Mouse (Mus musculus): ENCODE measurements around the gene Slx4ip.
A peak's percentile ranks its signal among the peaks of the same experiment; 100 is the strongest.

Slx4ip gene

GRCm38 (mm10) chr2:137099211-137099734, 208.3 kb downstream of the Slx4ip start:
- DNase-seq (ENCODE audit: low read depth, low spot score), result no peak

DNA sequence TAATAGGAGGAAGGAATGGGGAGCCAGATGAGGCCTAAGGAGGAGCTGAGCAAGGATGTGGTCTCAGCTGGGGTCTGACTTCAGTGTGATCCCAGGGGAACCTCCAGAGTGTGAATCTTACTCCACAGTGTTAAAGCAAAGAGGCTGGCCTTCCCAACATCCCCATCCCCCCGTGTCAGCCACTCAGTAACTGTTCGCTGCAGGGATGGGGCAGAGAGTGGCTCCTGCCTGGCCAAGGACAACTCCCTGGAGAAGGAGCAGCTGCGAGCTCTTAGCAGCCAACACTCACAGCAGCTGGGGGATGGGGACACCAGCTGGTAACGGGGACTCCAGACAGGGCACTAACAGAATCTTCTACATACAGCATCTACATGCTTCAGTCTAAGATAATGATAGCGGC, 210.1 kb downstream of the Slx4ip start:
- DNase-seq (ENCODE audit: low read depth, low spot score), result no peak

DNA sequence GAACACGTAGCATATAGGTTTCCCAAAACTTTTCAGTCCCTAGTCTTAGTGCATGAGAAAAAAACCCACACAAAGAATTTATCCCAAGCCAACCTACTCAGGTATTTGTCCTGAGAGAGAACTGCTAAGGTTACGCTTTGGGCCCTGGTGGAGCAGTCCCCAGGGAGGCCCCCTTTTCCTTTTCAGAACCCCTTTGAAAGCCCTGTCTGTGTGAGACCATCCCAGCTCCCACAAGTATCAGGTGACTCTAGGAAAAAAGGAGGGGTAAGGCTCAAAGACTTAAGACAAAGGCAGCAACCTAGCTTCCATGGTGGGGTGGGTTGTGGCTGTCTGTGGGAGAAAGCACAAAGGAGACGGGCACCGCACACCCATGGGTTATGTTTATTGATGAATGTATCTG, 216.2 kb downstream of the Slx4ip start:
- DNase-seq (ENCODE audit: low read depth, low spot score), result no peak

- DNase-seq (ENCODE audit: low read depth, low spot score), result no peak
These were observed 216.9 kb downstream of the Slx4ip start for GRCm38 (mm10) chr2:137107946-137108345.

DNA sequence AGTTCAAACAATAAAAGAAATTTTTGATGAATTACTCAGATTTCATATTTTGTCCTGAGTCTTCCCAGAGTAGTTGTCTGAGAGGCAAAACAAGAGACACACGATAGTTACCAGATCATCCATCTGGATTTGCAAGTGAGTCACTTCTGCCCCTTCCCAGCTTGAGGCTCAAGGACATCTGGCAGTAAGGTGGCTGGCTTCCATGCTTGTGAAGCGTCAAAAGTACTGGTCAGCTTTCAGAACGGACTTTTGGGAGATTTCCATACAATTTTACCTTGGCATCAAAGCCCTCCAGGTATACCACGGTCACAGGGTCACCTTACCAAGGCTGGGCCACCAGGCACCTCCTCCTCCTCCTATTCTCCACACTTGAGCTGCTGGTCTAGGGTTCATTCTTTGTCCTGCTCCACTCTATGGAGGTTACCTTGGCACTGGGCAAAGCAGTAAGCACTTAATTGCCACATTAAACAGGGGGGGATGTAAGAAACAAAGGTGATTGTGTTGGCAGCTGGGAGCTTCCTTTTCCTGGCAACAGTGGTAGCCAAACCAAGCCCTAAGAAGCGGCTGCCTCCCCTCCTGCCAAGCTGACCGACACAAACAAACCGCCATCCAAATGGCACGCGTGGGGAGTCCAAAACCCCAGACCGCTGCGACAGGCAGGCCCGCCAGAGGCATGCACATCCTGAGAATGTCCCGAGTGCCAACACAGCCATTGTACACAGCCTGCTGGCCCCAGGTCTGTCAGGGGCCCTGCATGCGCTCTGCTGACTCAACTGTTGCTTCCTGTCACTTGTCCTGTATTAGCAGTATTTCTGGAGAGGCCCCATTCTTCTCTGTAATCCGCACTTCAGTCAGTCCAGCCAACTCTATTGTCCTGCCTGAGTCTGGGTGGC, 218.5 kb downstream of the Slx4ip start:
- DNase-seq (ENCODE audit: low read depth, low spot score), result no peak

DNA sequence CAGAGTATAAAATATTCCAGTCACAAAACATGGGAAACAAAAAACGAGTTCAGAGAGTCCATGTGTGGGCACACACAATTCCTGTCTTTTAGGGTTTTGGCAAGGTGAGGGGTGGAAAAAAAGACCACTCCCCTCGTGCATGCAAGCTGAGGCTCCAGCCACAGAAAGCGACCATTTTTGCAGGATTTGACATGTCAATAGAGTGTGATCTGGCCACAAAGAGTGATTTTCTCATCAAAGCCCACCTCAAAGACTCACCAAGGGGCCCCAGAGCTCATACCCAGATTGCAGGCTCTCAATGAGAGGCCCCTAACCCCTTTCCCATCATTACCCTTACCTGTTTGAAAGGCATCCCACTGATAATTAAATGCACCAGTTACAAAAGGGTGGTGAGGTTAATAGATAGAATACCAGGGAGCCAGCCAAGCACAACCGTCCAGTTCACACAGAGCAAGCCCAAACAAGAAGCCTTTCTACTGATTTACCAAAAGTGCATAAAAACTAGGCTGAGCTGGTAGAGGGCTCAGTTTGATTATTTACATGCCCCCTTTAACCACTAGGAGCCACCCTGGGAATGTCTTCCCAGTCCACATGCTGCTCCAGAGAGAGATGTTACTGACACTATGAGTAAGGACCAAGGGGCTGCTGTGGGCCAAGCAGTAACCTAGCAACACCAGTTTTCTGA, 219.3 kb downstream of the Slx4ip start:
- no peak for DNase-seq (ENCODE audit: low read depth, low spot score)

DNA sequence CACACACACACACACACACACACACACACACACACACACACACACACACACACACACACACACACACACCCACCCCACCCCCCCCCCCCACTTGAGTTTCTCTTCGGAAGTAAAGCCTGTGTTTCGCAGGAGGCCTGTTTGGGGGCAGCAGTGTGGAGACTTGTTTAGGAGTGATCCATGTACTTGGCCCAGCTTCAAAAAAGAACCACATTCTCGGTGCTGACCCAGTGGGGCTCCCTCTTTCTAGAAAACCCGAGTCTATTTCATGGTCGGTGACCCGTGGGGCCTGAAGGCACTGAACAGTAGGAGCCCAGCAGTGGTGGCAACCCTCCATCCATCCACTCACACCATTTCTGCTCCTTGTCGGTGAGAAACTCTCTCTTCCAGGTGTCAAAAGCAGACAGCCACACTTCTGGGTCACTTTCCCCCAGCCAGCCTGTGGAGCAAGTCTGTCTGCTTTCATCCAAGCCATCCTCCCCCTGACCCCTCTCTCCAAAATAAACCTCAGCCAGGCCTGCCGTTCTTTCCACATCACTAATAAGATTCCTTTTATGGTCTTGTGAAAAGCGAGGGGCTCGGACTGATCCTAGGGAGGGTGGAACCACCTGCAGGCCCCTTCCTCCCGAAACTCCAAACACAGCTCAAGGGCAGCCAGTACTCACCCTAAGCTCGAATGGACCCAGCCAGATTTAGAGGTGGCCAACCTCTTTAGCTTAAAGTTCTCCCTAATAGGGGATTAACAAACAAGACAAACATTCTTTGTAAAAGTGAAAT, 222.5 kb downstream of the Slx4ip start:
- DNase-seq (ENCODE audit: low read depth, low spot score), result no peak

- DNase-seq (ENCODE audit: low read depth, low spot score), result peak; percentile 67
These were observed 223.5 kb downstream of the Slx4ip start for GRCm38 (mm10) chr2:137114248-137115096.

DNA sequence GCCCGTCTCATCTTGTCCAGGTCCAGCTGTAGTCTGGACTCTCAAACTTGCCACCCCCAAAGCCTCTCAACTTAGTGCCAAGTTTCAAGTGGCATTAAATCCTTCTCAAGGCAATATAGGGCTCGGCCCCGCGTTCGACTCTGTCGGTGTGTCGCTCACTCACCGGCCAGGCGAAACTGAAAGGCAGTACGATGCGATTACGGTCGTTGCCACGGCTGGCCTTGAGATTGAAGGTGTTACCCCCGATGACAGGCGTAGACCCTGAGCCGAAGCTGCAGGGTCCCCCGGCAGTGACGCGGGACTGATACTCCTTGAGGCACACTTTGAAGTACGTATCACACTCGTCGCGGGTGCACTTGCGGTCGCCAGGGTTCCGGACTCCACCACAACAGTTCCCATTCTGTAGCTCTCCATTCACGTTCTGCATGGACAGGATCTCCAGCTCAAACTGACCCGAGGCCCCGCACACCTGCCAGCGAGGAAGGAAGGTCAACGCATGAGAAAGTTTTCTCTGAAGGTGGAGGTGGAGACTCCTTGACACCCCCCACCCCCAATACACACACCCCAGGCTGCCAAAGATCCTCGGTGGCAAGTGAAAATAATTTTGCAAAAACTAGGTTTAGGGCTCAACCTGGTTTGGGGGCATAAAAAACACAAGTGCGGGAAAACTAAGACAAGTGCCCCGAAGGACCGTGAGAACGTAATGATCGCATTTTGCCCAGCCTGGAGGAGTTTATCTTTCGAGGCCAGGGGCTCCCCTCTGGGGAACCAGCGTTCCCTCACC, 224.4 kb downstream of the Slx4ip start:
- DNase-seq (ENCODE audit: low read depth, low spot score), result no peak

GRCm38 (mm10) chr2:137116025-137116674, 225.1 kb downstream of the Slx4ip start, which contains the start of gene Jag1:
Jag1 (minus strand) TSS chr2:137116644.
- no peak for DNase-seq (ENCODE audit: low read depth, low spot score)

DNA sequence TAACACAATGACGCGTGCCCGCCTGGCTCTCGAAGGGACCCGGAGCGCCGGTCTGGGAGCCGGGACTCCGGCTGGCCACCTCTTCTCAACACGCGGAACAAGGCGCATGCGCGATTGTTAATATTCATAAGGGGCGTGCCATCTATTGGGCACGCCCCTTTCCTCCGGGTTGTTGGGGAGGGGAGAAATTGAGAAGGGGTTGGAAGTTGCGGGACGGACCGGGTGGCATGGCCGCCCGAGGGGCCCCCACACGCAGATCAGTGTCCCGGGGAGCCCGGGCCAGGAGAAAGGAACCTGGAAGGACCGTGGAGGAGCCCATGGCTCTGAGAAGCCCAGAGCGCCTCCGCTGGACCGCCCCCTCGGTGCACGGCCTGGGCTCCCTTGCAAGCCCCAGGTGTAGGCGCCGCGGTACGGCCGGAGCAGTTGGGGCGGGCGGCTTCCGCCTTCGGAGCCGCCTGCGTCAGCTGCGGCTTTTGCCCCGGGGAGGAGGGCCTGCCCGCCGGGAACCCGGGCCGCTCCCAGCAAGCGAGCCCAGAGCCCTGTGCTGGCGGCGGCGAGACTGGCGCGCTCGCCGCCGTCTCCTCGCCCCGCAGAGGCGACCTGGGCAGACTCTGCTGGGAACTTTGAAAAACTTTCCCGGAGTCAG, 225.8 kb downstream of the Slx4ip start:
- DNase-seq (ENCODE audit: low read depth, low spot score), result peak; percentile 93

- no peak for DNase-seq (ENCODE audit: low read depth, low spot score)
These were observed 226.3 kb downstream of the Slx4ip start for GRCm38 (mm10) chr2:137117321-137117690.

Data from retina, adult 2 months (tissue).